Mouse (Mus musculus) thymus, postnatal 4 days (tissue): ENCODE measurements around the gene Mdh2.

Experiments
- DNase-seq: peaks from one replicate; pipeline ENCODE4 v3.0.0; 2021

Gene Mdh2

GRCm38 (mm10) chr5:135778471-135779445 lies at the start of gene Mdh2:
Mdh2 (plus strand) TSS chr5:135778480.
- peak; percentile 99 for DNase-seq

- DNase-seq, result no peak
These were observed 48.9 kb upstream of the Mdh2 start for GRCm38 (mm10) chr5:135729351-135729750.

- no peak for DNase-seq
These were observed 48.0 kb upstream of the Mdh2 start for GRCm38 (mm10) chr5:135730278-135730677.

- DNase-seq, result no peak
These were observed 47.4 kb upstream of the Mdh2 start for GRCm38 (mm10) chr5:135730916-135731315.

GRCm38 (mm10) chr5:135731322-135731721 lies 47.0 kb upstream of the Mdh2 start:
- no peak for DNase-seq

- DNase-seq, result no peak
These were observed 45.2 kb upstream of the Mdh2 start for GRCm38 (mm10) chr5:135733071-135733470.

- no peak for DNase-seq
These were observed 44.1 kb upstream of the Mdh2 start for GRCm38 (mm10) chr5:135734057-135734680.

- no peak for DNase-seq
These were observed 42.5 kb upstream of the Mdh2 start for GRCm38 (mm10) chr5:135735741-135736140.

- no peak for DNase-seq
These were observed 41.7 kb upstream of the Mdh2 start for GRCm38 (mm10) chr5:135736544-135736943.

GRCm38 (mm10) chr5:135737154-135737553 lies 41.1 kb upstream of the Mdh2 start:
- DNase-seq, result peak; percentile 50

- no peak for DNase-seq
These were observed 40.0 kb upstream of the Mdh2 start for GRCm38 (mm10) chr5:135738266-135738665.

GRCm38 (mm10) chr5:135742156-135742555 lies 36.1 kb upstream of the Mdh2 start:
- DNase-seq, result peak; percentile 47

GRCm38 (mm10) chr5:135742941-135743740 lies 35.1 kb upstream of the Mdh2 start:
- peak; percentile 15 for DNase-seq

- DNase-seq, result peak; percentile 95
These were observed 34.3 kb upstream of the Mdh2 start, which contains the start of gene Tmem120a for GRCm38 (mm10) chr5:135743741-135744609. Tmem120a (minus strand) TSS chr5:135744448.

GRCm38 (mm10) chr5:135744742-135745141 lies 33.5 kb upstream of the Mdh2 start:
- DNase-seq, result no peak

- no peak for DNase-seq
These were observed 27.2 kb upstream of the Mdh2 start for GRCm38 (mm10) chr5:135751041-135751440.

GRCm38 (mm10) chr5:135751595-135751994 lies 26.7 kb upstream of the Mdh2 start:
- no peak for DNase-seq

- DNase-seq, result no peak
These were observed 16.4 kb upstream of the Mdh2 start for GRCm38 (mm10) chr5:135761881-135762280.

GRCm38 (mm10) chr5:135763526-135763925 lies 14.8 kb upstream of the Mdh2 start:
- peak; percentile 83 for DNase-seq

GRCm38 (mm10) chr5:135764971-135765370 lies 13.3 kb upstream of the Mdh2 start:
- no peak for DNase-seq

- no peak for DNase-seq
These were observed 5.8 kb upstream of the Mdh2 start for GRCm38 (mm10) chr5:135772519-135772918.

GRCm38 (mm10) chr5:135776546-135776945 lies 1.7 kb upstream of the Mdh2 start:
- no peak for DNase-seq
